Mouse (Mus musculus) layer of hippocampus, adult 8-10 months (tissue): ENCODE measurements around the gene Coro7. TPM values are rescaled to one million over a fixed set of nuclear protein-coding genes. Genes with fewer than 3 reads are reported as not detected.

Experiments
- DNase-seq, 2 experiments: peaks; one replicate each; pipeline ENCODE4 v3.0.0; 2022; ENCODE audit warnings: low spot score in 2 of 2
- total RNA-seq, 4 experiments: library from RNA; stranded (reverse); gene quantifications; 2 replicates each; pipeline ENCODE4 v1.2.4; 2022

Gene Coro7
- total RNA-seq, 4 experiments from 2014 or later = 81.9 to 101 (median 90.3) TPM

DNA sequence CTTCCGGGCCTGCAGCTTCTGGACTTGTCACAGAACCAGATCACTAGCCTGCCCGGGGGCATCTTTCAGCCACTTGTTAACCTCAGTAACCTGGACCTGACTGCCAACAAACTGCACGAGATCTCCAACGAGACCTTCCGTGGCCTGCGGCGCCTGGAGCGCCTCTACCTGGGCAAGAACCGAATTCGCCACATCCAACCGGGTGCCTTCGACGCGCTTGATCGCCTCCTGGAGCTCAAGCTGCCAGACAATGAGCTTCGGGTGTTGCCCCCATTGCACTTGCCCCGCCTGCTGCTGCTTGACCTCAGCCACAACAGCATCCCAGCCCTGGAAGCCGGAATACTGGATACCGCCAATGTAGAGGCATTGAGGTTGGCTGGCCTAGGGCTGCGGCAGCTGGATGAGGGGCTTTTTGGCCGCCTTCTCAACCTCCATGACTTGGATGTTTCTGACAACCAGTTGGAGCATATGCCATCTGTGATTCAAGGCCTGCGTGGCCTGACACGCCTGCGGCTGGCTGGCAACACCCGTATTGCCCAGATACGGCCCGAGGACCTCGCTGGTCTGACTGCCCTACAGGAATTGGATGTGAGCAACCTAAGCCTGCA lies 31.1 kb downstream of the Coro7 start:
- DNase-seq = no peak

DNA sequence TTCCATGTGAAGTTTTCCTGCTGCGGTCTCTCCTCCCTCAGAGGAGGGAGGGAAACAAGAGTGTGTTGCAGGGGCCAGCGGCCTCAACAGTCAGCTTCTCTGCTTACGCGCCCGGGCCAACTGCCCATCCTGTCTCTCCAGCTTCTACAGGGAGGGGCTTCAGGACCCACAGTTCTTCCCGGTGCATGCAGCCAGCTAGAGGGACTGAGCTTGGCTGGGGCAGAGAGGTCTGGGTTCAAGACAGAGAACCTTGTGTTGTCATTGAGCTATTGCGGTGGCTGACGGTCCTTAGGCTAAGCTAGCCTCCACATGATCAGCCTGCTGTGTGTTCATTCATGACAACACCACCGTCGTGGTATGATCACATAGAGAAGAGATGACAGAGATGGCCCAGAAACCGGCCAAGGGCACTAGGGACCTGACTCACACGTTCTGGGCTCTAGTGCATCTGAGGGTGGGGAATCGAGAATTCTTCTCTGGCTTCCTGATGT lies 31.9 kb downstream of the Coro7 start:
- no peak for DNase-seq

DNA sequence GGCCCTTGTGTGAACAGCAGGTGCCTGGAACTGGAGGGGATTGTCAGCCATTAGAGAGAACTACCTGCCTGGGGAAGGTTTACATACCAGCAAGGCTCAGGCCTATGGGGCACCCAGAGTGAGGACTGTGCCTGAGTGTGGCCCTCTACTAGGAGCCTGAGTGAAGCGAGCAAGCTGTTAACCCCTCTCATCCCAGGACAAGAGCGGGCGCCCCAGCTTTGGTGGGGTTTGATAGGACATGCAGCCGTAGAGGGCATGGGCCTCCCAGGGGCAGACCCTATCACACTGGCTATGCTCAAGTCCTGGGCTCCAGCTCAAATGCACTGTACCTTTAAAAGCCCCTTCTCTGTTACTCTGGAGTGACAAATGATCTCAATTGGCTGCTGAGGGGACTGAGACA lies 32.7 kb downstream of the Coro7 start:
- no peak for DNase-seq

DNA sequence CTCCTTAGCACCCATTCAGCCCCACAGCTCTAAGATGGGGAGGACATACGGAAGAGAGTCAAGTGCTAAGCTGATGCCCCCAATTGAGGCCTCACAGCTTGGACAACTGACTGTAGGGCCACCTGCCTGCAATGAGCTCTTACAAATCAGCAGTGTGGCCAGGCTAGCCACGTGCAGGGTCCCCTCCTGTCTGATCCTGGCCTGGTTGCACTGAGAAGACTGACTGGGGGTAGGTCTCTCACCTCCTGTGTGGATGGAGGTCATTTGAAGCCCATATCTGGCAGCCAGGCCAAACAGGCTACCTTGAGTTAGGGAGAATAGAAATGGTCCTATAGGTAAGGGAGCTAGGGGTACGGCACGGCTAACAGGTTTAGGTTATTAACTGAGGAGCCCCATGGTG lies 33.7 kb downstream of the Coro7 start:
- no peak for DNase-seq

DNA sequence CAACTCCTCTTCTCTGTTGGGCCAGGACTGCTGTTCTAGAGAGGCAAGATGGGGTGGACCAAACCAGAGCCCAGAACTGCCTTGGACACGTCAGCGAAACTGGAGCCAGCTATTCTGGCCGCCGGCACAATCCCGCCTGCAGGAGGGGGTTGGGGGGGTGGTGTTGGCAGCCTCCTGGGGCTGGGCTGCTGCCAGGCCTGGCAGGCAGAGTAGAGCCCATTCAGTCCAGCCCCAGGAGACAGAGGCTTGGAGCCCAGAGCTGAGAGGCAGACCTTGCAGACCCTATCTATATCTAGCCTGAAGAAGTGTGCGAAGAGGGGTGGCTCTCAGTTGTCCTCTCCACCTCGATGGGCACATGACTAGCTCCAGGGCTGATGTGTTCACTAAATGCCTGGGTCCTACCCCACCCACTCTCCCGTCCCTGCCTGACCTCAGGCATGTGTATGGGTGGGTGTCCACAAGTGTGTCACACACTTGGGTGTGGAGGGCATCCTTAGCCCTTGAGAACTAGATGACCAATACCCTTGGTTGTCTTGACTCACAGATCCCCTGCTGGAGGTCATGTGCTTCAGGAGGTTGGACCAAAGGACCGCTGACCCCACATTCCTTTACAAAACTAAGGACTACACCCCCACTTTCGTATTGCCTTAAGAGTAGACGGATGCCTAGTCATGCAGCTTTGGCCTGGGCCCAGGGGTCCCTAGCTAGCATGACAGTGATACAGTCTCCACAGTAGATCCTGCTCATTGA lies 35.7 kb downstream of the Coro7 start:
- peak; percentile 83 to 84 for DNase-seq

DNA sequence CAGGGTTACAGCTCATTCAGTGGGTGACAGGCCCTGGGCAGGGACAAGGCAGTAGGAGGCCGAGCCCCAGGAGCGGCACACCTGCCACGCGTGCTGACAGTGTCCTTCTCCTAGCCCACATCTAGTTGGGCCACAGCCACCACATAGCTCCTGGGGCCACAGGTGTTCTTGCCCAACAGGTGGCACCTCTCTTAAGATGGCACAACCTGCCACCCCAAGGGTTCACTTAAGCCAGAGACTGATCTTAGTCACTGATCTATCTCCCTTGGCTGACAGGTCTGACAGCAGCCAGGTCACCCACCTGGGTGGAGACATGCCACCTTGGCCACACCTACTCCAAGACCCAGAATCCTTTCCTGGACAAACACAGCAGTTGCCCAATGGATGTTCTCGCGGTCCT lies 36.6 kb downstream of the Coro7 start:
- no peak for DNase-seq

DNA sequence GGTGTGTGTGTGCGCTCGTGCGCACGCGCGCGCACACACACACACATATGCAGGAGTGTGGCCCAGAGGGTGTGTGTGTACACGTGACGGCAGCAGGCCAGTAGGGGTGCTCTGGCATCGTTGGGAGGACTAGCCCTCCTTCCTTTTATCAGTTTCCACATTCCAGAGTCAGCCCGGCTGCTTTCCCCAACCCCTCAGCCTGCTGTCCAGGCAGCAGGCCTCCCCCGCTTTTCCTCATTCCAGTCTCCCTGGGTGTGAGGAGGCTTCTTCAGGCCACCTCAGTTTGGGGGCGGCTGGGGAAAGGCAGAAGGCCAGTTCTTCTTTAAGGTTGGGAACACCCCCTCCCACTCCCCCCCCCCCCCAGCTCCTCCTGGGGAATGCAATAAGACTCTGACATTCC lies 37.4 kb downstream of the Coro7 start:
- DNase-seq = no peak

DNA sequence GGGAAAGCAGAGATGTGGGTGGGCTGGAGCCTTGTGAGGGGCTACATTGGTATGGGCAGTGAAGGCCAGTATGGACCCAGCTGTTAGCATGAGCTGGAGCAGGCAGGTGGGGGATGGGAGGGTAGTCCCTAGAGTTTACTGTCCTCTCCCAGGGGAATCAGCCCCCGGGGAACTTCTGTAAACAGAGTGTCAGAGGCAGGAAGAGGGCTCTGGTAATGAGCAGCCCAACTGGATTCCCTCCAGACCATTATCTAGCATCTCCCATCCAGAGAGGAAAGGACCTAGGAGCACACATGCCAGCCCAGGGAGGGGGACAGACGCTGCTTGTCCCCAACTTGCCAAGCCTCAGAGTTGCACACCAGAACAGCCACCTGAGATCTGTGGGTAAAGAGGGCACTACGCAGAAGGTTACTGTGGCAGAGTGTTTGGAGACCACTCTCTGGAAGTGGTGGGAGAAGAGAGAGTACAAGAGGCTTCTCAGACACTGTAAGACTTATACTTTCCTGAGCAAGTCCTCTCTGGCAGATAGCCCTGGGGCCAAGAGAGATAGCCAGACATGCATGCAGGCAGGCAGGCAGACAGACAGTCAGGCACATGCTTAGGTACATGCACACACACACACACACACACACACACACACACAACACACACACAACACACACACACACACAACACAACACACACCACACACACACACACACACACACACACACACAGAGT lies 38.3 kb downstream of the Coro7 start:
- no peak for DNase-seq

DNA sequence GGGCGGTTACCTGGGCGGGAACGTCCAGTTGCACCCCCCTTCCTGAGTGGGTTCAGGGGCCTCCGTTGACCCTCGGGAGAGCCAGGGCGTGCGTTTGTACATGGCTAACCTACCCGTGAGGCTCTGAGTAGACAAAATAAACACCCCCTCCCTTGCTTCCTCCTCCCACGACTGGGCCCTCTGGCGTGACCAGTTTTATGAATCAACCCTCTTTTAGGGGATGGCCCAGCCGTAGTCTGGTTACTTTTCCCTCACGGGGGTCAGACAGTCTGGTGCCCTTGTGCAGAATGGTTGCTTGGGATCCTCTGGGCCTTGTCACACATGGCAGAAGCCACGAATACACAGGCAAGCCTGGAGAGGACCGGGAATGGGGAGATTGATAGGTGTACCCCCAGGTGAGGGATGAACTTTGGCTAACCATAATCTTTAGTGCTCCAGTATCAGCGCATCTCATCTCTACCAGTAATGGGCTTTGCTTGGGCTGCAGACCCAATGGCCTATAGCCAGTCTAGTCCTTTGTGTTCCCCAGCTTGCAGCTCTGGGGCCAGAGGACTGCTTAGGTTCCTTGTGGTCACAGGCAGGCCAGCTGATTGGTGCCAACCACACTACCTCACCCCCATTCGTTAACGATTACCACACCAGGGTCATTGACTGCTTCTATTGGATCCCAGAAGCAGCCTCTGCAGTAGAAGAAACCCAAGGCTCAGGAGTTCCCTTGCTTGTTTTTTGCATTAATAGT lies 39.1 kb downstream of the Coro7 start:
- no peak for DNase-seq

DNA sequence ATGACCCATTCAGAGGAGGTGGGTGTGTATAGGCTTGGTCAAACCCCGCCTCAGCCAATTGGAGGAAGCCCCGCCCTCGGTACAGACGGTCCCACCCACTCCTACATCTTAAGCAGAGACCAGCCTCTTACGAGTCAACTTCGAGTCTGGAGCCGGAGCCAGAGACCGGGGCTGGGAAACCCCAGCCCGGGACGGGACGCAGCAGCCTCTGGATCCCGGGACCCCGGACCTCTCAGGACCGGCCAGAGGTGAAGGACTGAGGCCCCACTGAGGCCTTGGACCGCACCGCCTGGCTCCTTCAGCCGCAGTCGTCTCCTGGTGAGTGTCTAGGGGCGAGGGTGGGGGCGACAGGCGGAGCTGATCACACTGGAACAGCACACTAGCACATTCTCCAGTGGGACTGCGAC lies 39.7 kb downstream of the Coro7 start, which contains the start of the genes Vasn and Dnaja3:
Gene Vasn (plus strand): TSS at position 111 of the 407 bp plus-strand sequence.
Gene Dnaja3 (plus strand): TSS at position 159 of the 407 bp plus-strand sequence.
- peak; percentile 58 to 72 for DNase-seq

DNA sequence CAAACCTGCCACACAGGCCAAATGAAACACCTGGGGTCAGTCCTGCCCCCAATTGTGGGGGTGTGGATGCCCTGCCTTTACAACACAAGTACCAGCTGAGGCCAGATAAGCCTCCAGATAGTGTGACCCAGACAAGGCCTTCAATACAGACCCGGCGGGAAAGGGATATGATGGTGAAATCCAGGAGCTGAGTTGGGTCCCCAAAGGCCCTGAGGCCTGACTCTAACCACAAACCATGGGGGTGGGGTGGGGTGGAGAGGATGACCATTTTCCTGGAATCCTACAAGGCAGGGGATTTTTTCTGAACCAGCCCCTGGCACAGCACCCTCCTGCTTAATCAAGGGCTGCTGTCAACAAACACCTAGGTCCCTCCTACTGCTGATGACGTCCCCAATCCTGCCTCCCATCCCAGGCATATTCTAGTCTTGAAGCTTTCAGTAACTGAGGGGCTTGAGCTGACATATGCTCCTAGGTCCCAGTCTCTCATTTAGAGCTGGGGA lies 40.6 kb downstream of the Coro7 start:
- DNase-seq = no peak

DNA sequence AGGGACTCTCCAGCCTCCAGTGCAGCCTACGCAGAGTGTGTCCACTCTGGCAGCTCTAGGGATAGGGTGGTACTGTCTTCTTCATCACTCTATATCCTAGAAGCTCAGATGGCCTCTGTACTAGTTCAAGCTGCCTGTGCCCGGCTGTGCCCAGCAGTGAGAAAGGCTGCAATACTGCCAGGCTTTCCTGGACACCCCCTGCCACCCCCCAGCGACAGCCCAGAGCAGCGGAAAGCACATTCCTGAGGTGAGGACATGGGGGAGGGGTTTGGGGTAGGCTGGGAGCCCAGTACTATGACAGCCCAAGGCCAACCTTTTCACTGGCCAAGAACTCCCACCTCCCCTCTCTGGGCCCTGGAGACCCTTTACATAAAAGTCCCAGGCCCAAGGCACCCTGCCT lies 43.8 kb downstream of the Coro7 start:
- no peak for DNase-seq

DNA sequence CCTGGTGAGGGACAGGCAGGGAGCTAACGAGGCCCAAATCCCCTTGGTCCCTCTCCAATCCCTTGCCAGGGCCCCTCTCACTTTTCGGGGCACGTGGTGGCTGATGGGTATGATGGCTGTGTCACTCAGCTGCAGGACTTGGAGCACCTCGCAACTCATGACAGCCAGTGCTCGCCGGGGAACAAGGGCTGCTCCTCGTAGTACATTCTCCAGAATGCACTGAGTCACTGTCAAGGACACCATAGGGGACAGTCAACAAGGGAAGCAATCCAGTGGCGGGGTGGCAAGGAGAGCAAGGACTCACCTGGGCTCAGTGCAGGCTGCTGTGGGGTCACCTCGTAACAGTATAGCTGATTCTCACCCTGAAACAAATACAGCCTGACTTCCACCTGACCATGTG lies 44.9 kb downstream of the Coro7 start:
- no peak for DNase-seq

DNA sequence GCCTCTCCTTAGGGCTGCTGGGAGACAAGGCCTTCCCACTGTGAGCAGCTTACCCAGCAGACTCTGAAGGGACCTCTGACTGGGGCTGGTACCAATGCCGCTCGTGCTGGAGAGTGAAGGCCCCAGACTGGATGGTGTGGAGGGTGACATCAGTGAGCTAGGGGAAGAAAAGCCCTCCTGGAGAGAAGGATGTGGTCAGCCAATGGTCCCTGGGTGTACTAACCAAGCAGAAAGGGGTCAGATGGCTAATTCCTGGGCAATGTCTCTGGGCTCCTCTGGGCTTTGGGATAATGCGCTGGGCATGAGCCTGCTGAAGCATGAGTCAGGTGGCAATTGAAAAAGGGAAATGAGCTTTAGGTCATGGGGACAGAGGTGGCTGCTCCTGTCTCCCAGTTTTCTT lies 45.9 kb downstream of the Coro7 start:
- DNase-seq = no peak

DNA sequence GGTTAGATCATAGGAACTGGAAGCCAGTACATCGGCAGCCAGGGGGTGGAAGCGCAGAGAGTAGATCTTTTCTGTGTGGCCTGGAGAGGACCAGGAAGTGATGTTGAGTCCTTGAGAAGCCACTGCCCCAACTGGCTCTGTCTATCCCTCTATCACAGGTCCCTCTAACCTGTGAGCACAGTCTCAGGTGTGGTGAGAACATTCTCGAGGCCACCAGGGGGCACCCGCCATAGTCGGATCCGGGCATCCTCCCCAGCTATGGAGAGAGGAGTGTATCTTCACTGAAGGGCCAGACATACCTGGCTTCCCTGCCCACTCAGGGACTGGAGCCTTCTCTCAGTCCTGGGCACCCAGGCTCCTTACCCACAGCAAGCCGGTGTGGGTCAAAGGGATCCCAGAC lies 47.5 kb downstream of the Coro7 start:
- no peak for DNase-seq

DNA sequence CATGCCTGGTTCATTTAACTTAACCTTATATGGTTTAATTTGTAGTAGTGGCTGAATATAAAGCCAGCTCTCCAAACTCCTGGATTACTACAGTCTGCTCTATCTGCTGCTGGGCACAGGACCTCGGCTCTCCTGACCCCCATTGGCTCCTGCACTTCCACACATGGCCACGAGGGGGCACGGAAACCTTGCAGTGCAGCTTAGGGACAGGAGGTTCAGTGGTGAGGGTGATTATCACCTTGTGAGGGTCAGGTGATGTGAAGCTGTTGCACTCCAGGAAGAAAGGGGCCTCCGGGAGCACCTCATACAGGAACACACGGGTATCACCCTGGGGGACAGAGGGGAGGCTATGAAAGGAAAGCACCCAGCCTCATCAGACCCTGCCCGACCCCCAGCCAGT lies 49.6 kb downstream of the Coro7 start:
- DNase-seq = peak; percentile 59 to 73

DNA sequence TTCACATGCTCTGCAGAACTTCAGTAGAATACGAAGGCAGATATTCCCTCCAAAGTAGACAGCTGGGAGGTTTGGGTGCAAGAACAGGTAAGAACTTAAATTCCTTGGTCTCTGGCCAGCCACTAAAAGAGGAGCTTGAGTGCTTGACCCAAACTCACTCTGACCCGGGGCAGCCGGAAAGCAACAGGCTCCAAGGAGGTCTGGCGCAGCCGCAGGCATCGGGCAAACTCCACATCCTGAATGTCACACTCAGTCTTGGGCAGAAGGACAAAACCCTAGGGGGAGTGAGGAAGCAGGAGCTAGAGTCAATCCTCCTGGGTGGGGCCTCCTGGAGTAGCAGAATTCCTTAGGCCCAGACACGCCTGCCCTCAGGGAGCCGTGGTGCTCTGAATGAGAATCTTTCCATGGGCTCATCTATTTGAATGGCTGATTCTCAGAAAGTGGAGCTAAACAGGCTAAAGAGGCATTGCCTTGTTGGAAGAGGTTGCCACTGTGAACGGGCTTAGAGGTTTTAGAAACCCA lies 50.6 kb downstream of the Coro7 start:
- DNase-seq = no peak

DNA sequence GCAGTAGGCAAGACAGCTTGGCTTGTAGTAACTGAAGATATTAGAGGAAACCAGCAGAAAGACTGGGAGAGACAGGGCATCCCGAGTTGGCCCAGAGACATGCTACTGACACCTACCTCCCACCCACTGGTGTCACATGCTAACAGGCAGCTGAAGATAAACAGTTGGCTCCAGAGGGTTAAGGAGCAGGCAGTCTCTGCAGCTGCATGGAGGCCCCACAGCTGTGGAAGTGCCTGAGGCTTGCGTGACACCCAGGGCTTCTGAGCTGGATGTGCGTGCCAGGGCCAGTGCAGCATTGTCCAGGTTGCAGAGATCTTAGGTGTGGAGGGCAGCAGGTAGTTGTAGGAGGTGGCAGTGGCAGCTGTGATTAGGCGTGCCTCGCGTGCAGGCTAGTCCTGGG lies 52.5 kb downstream of the Coro7 start:
- no peak for DNase-seq

DNA sequence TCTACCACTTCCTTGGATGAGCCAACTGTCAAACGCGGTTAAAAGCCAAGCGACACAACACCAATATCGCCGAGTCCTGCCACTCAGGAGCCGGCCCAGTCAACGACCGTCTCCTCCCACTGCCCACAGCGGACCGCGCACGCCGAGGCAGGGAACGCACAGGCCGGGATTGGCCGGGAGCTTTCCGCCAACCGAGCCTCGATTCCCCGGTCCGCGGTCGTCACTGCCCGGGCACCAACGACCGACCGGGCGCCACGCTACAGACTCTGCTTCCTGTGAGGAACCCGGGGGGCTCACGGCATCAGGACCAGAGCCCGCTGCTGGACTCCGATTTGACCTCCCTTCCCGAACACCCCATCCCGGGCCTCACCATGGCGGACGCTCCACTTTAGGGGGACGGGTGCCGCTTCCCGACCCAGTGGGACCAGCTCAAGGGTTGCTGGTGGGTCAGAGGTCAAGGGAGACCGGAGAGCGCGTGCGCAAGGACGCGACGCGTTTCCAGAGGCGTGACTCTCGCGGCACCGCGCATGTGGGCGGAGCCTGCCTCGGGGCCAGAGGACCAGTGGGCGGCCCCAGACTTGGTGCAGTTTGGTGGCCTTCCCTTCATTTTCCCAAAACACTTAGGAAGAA lies 55.0 kb downstream of the Coro7 start, which contains the start of gene Pam16:
Gene Pam16 (minus strand): TSS at position 508 of the 630 bp plus-strand sequence.
- peak; percentile 90 for DNase-seq

DNA sequence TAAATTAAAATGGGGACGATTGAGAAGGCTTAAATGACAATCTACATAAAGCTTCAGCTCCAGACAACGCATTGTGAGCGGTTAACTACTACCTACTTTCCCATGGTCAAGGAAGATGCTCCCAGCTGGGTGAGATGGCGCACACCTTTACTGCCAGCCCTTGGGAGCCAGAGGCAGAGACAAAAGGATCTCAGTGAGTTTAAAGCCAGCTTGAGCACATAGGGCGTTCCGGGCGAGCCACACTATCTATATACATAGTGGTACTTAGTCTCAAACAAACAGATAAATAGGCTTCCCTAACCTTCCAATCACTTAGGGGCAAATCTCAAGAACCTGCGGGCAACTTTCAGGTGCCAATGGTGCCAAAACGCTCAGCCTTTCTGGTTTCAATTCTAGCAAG lies 55.5 kb downstream of the Coro7 start:
- DNase-seq = no peak

DNA sequence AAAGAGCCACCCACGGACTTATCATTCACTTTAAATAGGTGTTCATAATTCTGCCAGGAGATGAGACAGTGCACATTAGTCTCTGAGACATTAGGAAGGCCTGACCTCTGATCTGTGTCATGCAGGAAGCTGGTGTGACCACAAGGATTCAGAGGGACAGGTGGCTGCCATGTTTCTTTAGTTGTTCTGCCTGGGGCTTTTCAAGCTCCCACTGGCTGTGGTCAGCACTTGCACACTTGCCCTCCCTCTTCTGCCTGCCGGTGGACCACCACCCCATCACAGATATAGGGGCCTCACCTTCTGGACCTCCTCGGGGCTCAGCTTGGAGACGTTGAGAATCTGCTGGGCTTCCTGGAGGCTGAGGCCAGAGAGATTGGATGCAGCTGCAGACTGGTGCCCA lies 62.7 kb downstream of the Coro7 start:
- DNase-seq = no peak
